Mouse (Mus musculus) MEL (cell line): Measurements from ENCODE around the gene Fam72a.

Source experiments
- CTCF ChIP-seq, 3 experiments: IDR thresholded peaks in 2 of 3; conservative IDR thresholded peaks in 1 of 3; 2 replicates each; pipeline ENCODE4 v1.5.1; 2011 to 2012; ENCODE audit warnings: low read length in 3 of 3, low read depth in 2 of 3, mild to moderate bottlenecking in 2 of 3, improper control_type of control experiment in 1 of 3, inconsistent platforms in 1 of 3, mixed read lengths in 1 of 3, moderate library complexity in 1 of 3; ENCODE audit not compliant: control insufficient read depth in 1 of 3, insufficient read depth in 1 of 3, poor library complexity in 1 of 3, severe bottlenecking in 1 of 3
- E2F4 ChIP-seq: IDR thresholded peaks from 2 replicates; pipeline ENCODE4 v1.6.1; 2011; ENCODE audit warnings: low read depth, low read length, improper control_type of control experiment, borderline replicate concordance
- HCFC1 ChIP-seq: IDR thresholded peaks from 2 replicates; pipeline ENCODE4 v1.6.1; 2012; ENCODE audit warnings: low read depth, mild to moderate bottlenecking, inconsistent platforms, low read length, improper control_type of control experiment, moderate library complexity
- JUND ChIP-seq: IDR thresholded peaks from 2 replicates; pipeline ENCODE4 v1.6.1; 2011; ENCODE audit warnings: low read depth, mild to moderate bottlenecking, improper control_type of control experiment, low read length
- MAFK ChIP-seq: IDR thresholded peaks from 2 replicates; pipeline ENCODE4 v1.6.1; 2011; ENCODE audit warnings: low read depth, mild to moderate bottlenecking, low read length, improper control_type of control experiment, borderline replicate concordance
- MXI1 ChIP-seq: IDR thresholded peaks from 2 replicates; pipeline ENCODE4 v1.6.1; 2011; ENCODE audit warnings: mild to moderate bottlenecking, low read depth, low read length, improper control_type of control experiment
- SMC3 ChIP-seq: IDR thresholded peaks from 2 replicates; pipeline ENCODE4 v1.6.1; 2011; ENCODE audit warnings: low read depth, low read length, improper control_type of control experiment

GRCm38 (mm10) chr1:131478770-131479305 is 48.9 kb upstream of the Fam72a start:
- TF ChIP-seq MXI1 (peak; percentile 49; the same call in 1 of the 2 replicates), JUND (no peak), HCFC1 (no peak), CTCF (IDR thresholded peaks at IDR 0.05 in 2 of 3, conservative IDR thresholded peaks at IDR 0.05 in 1 of 3; ENCODE audit: control insufficient read depth in 1 of 3, insufficient read depth in 1 of 3, low read depth in 2 of 3, low read length in 3 of 3, poor library complexity in 1 of 3, severe bottlenecking in 1 of 3) (no peak), MAFK (no peak), E2F4 (no peak), SMC3 (no peak)
